Mouse (Mus musculus) C2C12 (cell line): ENCODE results near the gene 1700025G04Rik.

ENCODE experiments used
- CTCF ChIP-seq: IDR thresholded peaks from one replicate; pipeline ENCODE4 v1.5.1; 2011; ENCODE audit not compliant: control insufficient read depth, insufficient read depth, insufficient read length
- FOSL1 ChIP-seq: IDR thresholded peaks from one replicate; pipeline ENCODE4 v1.8.0; 2011; ENCODE audit warnings: mild to moderate bottlenecking, low read length; ENCODE audit not compliant: poor library complexity, insufficient read depth, severe bottlenecking
- MAX ChIP-seq: IDR thresholded peaks from one replicate; pipeline ENCODE4 v1.6.1; 2011; ENCODE audit warnings: mild to moderate bottlenecking, control low read depth
- USF1 ChIP-seq: IDR thresholded peaks from one replicate; pipeline ENCODE4 v1.6.1; 2011; ENCODE audit warnings: low read depth, mild to moderate bottlenecking, control low read depth, moderate library complexity

DNA sequence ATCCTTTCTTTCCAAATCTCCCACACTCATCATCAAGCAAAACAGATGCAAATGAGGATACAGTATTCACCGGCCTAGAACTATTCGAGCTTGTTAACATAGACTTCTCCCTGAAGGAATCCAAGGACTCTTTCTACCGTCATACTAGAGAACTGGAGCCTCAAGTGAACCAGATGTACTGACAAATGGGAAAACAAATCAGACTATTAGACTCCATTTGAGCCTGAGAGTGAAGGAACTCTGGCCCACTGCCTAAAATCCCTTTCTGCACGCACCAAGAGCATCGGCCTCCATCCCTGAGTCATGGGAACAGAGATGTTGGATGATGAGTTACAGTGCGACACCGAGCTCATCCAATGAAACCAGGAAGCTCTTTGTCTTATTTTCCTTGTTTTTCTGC is 264.9 kb downstream of the 1700025G04Rik start:
- TF ChIP-seq FOSL1 (no peak), CTCF (no peak), MAX (no peak), USF1 (no peak)
